Comparison of ENCODE assay signal across 28 mouse cellular contexts in the genomic region with DNA sequence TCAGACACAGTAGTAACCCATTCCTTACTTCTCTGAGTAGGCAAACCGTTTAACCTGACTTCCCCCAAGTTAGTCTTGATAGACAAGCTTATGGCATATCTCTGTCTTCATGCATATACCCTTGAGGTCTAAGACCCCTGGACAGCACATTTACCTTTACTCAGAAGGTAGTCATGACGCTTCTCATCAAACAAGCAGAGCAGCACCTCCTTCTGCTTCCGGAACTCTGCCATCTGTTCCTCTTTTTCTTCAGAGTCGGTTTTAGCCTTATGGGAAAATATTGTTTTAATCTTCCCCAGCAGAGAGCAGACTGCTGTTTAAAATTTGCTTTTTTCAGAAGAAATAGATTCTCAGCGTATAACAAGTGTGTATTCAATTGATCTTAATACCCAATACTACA. TPM values are rescaled to one million over a fixed set of nuclear protein-coding genes. Genes with fewer than 3 reads are reported as not detected.
A peak's percentile ranks its signal among the peaks of the same experiment; 100 is the strongest.
DNase-seq lines count a peak whose midpoint lies in the region; ATAC-seq and TF ChIP-seq lines count a peak whose summit lies in the region.
"Had no signal": no experiment of that assay in that cellular context is flagged by ENCODE, and none has a peak within 500 bp of the region (broad histone marks: within the 10 kb centered on the region; RNA-seq: fewer than 3 reads in every experiment).

No protein-coding gene starts in this region.

- ATAC-seq in forebrain, postnatal 0 days, result 0 out of 2 replicates have a peak, but pooled peaks have one; percentile 10
- no peak for ATAC-seq in forebrain, embryonic 14.5 days
- no peak for ATAC-seq in monocyte, adult 5-6 weeks (replicated peaks; ENCODE audit: insufficient number of reproducible peaks, low FRiP score, low TSS enrichment, poor library complexity, severe bottlenecking)
- ATAC-seq: CD4-positive, CD25-positive, alpha-beta regulatory T cell, adult 4 months; Patski had no signal

- H3K36me3 ChIP-seq in forebrain, postnatal 0 days (ENCODE audit: insufficient read depth), result no peaks in the 10 kb centered on the region
- no peaks in the 10 kb centered on the region for H3K36me3 ChIP-seq in forebrain, embryonic 14.5 days (ENCODE audit: control insufficient read depth, insufficient read depth, low read length)
- H3K36me3 ChIP-seq in splenic B cell, adult 2 months (ENCODE audit: control insufficient read depth, insufficient read depth, low read length, poor library complexity, severe bottlenecking), result no peaks in the 10 kb centered on the region
- H3K36me3 ChIP-seq: embryonic facial prominence, embryonic 10.5 days; hindbrain, embryonic 10.5 days; limb, embryonic 12.5 days; lung, embryonic 15.5 days had no signal

- no peak overlapping the region for H3K9ac ChIP-seq in forebrain, postnatal 0 days
- no peak overlapping the region for H3K9ac ChIP-seq in forebrain, embryonic 14.5 days (ENCODE audit: low read length)
- H3K9ac ChIP-seq: limb, embryonic 12.5 days; liver, embryonic 14.5 days; lung, embryonic 15.5 days had no signal

- peak; percentile 46 for DNase-seq in forebrain, postnatal 0 days
- no peak for DNase-seq in forebrain, embryonic 14.5 days (ENCODE audit: low spot score)
- peak; percentile 19 for DNase-seq in cerebellum, adult 11-12 months
- DNase-seq in cerebellum, postnatal 25 days, result peak; percentile 20 to 45
- DNase-seq in splenic B cell, adult 2 months (ENCODE audit: low read depth, low spot score), result peak; percentile 33
- no peak for DNase-seq in ovary, postnatal 10 days (ENCODE audit: low spot score)
- DNase-seq: adrenal gland, adult 8-10 months; gastrocnemius, postnatal 36 days; kidney, adult 11 months; kidney, postnatal 25 days; midbrain, embryonic 14.5 days; right cerebral cortex, postnatal 14 days had no signal

- H3K27ac ChIP-seq in forebrain, postnatal 0 days (ENCODE audit: low read depth, low read length), result no peak overlapping the region
- H3K27ac ChIP-seq in forebrain, embryonic 14.5 days (ENCODE audit: low read depth, low read length), result no peak overlapping the region
- H3K27ac ChIP-seq: embryonic facial prominence, embryonic 10.5 days; hindbrain, embryonic 10.5 days; limb, embryonic 12.5 days; liver, embryonic 14.5 days; lung, embryonic 15.5 days had no signal

- no peaks in the 10 kb centered on the region for H3K27me3 ChIP-seq in forebrain, postnatal 0 days (ENCODE audit: insufficient read depth, low read length)
- H3K27me3 ChIP-seq in forebrain, embryonic 14.5 days (replicated peaks; ENCODE audit: control insufficient read depth, insufficient read depth, low read length), result no peaks in the 10 kb centered on the region
- no peaks in the 10 kb centered on the region for H3K27me3 ChIP-seq in splenic B cell, adult 2 months (ENCODE audit: control insufficient read depth, insufficient read depth, low read length, poor library complexity, severe bottlenecking)
- H3K27me3 ChIP-seq: limb, embryonic 12.5 days; lung, embryonic 15.5 days; megakaryocyte, embryonic 14.5 days had no signal

- no peak overlapping the region for H3K4me2 ChIP-seq in forebrain, postnatal 0 days (ENCODE audit: low read depth)
- no peak overlapping the region for H3K4me2 ChIP-seq in forebrain, embryonic 14.5 days (ENCODE audit: low read length)
- H3K4me2 ChIP-seq: limb, embryonic 12.5 days; lung, embryonic 15.5 days had no signal

- WGBS in forebrain, postnatal 0 days, result 65% methylated on average over 5 of the region's 5 CpGs
- 85% methylated on average over 5 of the region's 5 CpGs for WGBS in forebrain, embryonic 14.5 days

- no peaks in the 10 kb centered on the region for H3K9me3 ChIP-seq in forebrain, postnatal 0 days (ENCODE audit: low read length)
- no peaks in the 10 kb centered on the region for H3K9me3 ChIP-seq in forebrain, embryonic 14.5 days (replicated peaks; ENCODE audit: control insufficient read depth, low read length)
- H3K9me3 ChIP-seq: embryonic facial prominence, embryonic 10.5 days; hindbrain, embryonic 10.5 days; limb, embryonic 12.5 days; lung, embryonic 15.5 days; megakaryocyte, embryonic 14.5 days had no signal

- H3K4me3 ChIP-seq in forebrain, postnatal 0 days (ENCODE audit: low read depth, low read length), result no peak overlapping the region
- H3K4me3 ChIP-seq in forebrain, embryonic 14.5 days (ENCODE audit: low read depth, low read length), result no peak overlapping the region
- H3K4me3 ChIP-seq: embryonic facial prominence, embryonic 10.5 days; hindbrain, embryonic 10.5 days; limb, embryonic 12.5 days; lung, embryonic 15.5 days; megakaryocyte, embryonic 14.5 days; myocyte had no signal

- no peak for TF ChIP-seq CTCF in forebrain, postnatal 0 days (IDR thresholded peaks at IDR 0.05; ENCODE audit: low read depth)

- no peaks in the 10 kb centered on the region for H3K4me1 ChIP-seq in forebrain, postnatal 0 days (ENCODE audit: insufficient read depth)
- no peaks in the 10 kb centered on the region for H3K4me1 ChIP-seq in forebrain, embryonic 14.5 days (ENCODE audit: control insufficient read depth, insufficient read depth, low read length)
- H3K4me1 ChIP-seq: embryonic facial prominence, embryonic 10.5 days; hindbrain, embryonic 10.5 days; limb, embryonic 12.5 days; lung, embryonic 15.5 days had no signal

RNA-seq across cellular contexts. Expression of a gene that starts 12.2 kb away (rescaled TPM):
- 0.14 and 0.31 TPM in 2 replicates for total RNA-seq in forebrain, postnatal 0 days (2014; rRNA removed)
- polyA plus RNA-seq in forebrain, postnatal 0 days (2015; fragmentation: Nextera tagmentation; extraction: Ambion mirVana), result 1.4 and 1.6 TPM in 2 replicates
- polyA plus RNA-seq in forebrain, embryonic 14.5 days (2014; fragmentation: Nextera tagmentation; extraction: Ambion mirVana), result 0.71 and 1.5 TPM in 2 replicates
- not detected in 3 replicates for total RNA-seq in monocyte, adult 5-6 weeks (2017)
- total RNA-seq: ES-E14; gastrocnemius, postnatal 36 days had no signal
- polyA plus RNA-seq: forebrain, embryonic 11.5 days; hindbrain, embryonic 10.5 days; myocyte; spleen, adult 2 months had no signal

RNA-seq across cellular contexts. Expression of a gene that starts 18.3 kb away (rescaled TPM):
- 0.15 TPM in 1 of 2 replicates, not detected in the other for total RNA-seq in forebrain, postnatal 0 days (2014; rRNA removed)
- not detected in 2 replicates for polyA plus RNA-seq in forebrain, postnatal 0 days (2015; fragmentation: Nextera tagmentation; extraction: Ambion mirVana)
- polyA plus RNA-seq in forebrain, embryonic 14.5 days (2014; fragmentation: Nextera tagmentation; extraction: Ambion mirVana), result not detected in 2 replicates
- not detected in 3 replicates for total RNA-seq in monocyte, adult 5-6 weeks (2017)
- total RNA-seq: adrenal gland, adult 8-10 months; ES-E14; gastrocnemius, postnatal 36 days; left cerebral cortex, adult 8-10 months had no signal
- polyA plus RNA-seq: CD4-positive, CD25-positive, alpha-beta regulatory T cell, adult 4 months; embryonic facial prominence, embryonic 10.5 days; forebrain, embryonic 11.5 days; heart, embryonic 16.5 days; hindbrain, embryonic 10.5 days; limb, embryonic 12.5 days; liver, embryonic 14.5 days; lung, embryonic 15.5 days; midbrain, embryonic 14.5 days; myocyte; neural tube, embryonic 14.5 days; Patski; spleen, adult 2 months had no signal

RNA-seq across cellular contexts. Expression of a gene that starts 31.4 kb away (rescaled TPM):
- total RNA-seq in forebrain, postnatal 0 days (2014; rRNA removed), result 6.1 and 9.2 TPM in 2 replicates
- 11.8 and 13.6 TPM in 2 replicates for polyA plus RNA-seq in forebrain, postnatal 0 days (2015; fragmentation: Nextera tagmentation; extraction: Ambion mirVana)
- 8.9 and 9.0 TPM in 2 replicates for polyA plus RNA-seq in forebrain, embryonic 14.5 days (2014; fragmentation: Nextera tagmentation; extraction: Ambion mirVana)
- 23.3 to 50.0 TPM (median 31.5 TPM) in 3 replicates for total RNA-seq in monocyte, adult 5-6 weeks (2017)

Comparison
In these comparisons a context has a peak if more than half of its experiments do, and no peak if none do; other contexts are left out.
1. DNase-seq: peak in forebrain, postnatal 0 days (single experiment), cerebellum, adult 11-12 months (single experiment), cerebellum, postnatal 25 days (2 of 2) and splenic B cell, adult 2 months (single experiment); none in forebrain, embryonic 14.5 days (single experiment) and ovary, postnatal 10 days (single experiment).